Mouse (Mus musculus): ENCODE results near the gene Nubp2.
A peak's percentile ranks its signal among the peaks of the same experiment; 100 is the strongest.

Nubp2 gene

GRCm38 (mm10) chr17:24894061-24894994 is 8.2 kb upstream of the Nubp2 start:
- DNase-seq (ENCODE audit: low spot score), result no peak

GRCm38 (mm10) chr17:24893276-24893675 is 7.1 kb upstream of the Nubp2 start:
- no peak for DNase-seq (ENCODE audit: low spot score)

DNA sequence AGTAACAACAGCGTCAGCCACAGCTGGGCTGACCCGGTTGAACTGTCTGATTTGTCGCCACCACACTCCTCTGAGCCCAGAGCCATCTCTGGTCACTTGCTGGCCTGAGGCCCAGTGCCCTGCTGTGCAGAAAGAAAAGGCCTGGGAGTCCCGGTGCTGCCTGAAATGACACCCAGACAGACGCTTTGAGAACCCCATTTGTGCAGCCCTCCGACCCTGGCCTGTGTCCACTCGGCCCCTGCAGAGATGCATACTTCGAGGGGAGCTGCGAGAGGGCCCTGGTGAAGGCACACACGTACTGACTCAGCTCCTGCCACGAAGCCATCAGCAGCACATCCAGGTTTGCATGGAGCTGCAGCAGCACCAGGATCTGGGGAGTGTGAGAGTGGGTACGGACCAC is 6.6 kb upstream of the Nubp2 start:
- no peak for DNase-seq (ENCODE audit: low spot score)

DNA sequence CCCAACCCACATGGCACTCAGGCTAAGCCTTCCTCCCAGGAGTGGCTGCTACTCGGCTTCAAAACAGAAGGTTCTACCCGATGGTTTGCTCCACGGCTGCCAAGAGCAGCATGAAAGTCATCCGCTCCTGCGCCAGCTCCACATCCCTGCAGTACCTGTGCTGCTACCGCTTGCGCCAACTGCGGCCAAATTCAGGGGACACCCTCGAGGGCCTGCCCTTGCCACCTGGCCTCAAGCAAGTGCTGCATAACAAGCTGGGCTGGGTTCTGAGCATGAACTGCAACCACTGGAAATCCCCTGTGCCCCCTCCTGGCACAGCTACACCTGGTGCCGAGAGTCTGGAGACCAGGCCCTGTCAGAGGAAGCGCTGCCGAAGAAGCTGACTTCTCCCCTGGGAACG is 5.2 kb upstream of the Nubp2 start:
- no peak for DNase-seq (ENCODE audit: low spot score)

DNA sequence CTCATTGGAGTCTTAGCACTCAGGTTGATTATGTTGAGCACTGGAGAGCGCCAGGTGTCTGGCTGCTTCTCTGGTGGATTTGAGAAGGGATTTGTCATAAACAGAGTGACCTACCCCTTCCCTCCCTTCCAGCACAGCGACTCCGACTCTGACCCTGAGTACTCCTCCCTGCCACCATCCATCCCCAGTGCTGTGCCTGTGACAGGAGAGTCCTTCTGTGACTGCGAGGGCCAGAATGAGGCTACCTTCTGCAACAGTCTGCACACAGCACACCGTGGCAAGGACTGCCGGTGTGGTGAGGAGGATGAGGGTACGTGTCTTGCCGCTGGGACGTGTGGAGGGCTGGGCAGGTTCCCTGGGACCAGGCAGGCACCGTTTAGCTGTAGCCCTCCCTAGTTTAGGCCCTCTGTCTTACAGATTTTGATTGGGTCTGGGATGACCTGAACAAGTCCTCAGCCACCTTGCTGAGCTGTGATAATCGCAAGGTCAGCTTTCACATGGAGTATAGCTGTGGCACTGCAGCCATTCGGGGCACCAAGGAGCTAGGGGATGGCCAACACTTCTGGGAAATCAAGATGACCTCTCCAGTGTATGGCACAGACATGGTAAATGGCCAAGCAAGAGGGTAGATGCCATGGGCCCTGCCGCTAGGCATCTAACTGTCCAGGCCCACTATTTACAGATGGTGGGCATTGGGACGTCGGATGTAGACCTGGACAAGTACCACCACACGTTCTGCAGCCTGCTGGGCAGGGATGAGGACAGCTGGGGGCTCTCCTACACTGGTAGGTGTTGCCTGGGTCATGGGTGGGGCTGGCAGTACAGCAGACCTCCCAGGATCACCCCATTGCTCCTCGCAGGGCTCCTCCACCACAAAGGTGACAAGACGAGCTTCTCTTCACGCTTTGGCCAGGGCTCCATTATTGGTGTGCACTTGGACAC is 4.3 kb upstream of the Nubp2 start:
- no peak for DNase-seq (ENCODE audit: low spot score)

- no peak for DNase-seq (ENCODE audit: low spot score)
Observed at GRCm38 (mm10) chr17:24888862-24889261, 2.7 kb upstream of the Nubp2 start.

- DNase-seq (ENCODE audit: low spot score), result no peak
Observed at GRCm38 (mm10) chr17:24887291-24888080, 1.3 kb upstream of the Nubp2 start.

- DNase-seq (ENCODE audit: low spot score), result no peak
Observed at GRCm38 (mm10) chr17:24886932-24887271, 753 bp upstream of the Nubp2 start.

DNA sequence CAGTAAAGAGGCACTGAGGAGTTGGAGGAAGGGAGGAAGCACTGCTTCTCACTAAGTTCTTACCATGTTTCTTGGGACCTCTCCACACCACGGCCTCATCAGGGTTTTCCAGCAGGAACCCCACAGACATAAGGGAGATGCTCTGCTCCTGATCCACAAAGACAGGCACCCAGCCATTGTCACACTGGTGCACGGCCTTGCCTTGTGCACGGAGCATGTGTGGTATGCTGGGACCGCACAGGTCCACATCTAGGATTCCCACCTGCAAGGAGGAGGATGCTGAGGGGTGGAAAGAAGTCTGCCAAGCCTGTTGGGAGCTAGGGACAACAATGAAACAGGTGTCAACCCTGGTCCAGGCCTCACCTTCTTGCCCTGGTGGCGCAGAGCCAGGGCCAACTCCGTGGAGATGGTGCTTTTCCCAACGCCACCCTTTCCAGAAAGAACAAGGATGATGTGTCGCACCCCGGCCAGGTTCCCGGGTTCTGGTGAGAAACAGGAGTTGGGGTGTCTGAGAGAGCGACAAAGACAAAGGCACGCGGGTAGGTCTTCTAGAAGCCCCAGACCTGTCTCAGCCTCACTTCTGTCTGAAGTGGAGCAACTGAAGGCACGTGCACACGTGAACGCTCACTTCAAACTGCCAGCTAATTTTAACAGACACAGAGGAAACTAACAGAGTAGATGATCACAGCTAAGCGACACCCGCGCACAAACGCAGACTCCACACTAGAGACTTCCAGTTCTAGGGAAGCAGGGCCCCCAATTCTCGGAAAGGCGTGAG is 604 bp downstream of the Nubp2 start:
- no peak for DNase-seq (ENCODE audit: low spot score)

GRCm38 (mm10) chr17:24884391-24884790 is 1.8 kb downstream of the Nubp2 start:
- no peak for DNase-seq (ENCODE audit: low spot score)

DNA sequence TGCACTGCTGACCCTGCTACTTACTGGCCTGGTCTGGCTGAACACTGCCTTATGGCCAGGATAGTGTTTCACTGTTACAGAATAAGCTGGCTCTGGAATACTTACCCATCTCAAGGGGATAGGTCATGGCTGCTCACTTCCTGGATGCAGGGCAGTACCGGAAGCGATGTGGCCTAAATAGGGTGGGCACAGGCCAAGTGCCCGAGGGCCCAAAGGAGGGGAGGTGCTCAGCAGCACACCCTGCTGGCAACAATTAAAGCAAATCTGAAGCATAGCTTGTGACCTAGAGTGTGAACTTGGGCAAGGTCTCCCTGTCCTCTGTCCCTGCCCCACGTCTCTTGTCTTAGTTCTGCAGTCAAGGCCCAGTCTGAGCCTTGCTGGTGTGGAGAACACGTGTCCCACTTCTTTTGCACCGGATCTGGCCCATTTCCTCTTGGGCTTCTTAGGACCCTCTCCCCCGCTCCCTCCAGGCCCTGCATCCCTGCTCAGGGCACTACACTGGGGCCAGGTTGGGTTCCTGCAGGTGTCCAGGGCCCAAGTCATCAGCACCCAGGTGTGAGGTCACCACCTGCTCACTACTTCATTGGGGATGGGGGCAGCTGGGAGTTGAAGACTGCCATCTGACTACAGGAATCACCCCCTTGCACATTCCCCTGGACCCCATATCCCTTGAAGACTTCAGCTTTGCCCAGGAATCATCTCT is 4.3 kb downstream of the Nubp2 start:
- DNase-seq (ENCODE audit: low spot score), result peak; percentile 18

- no peak for DNase-seq (ENCODE audit: low spot score)
Observed at GRCm38 (mm10) chr17:24878531-24878930, 7.6 kb downstream of the Nubp2 start.

DNA sequence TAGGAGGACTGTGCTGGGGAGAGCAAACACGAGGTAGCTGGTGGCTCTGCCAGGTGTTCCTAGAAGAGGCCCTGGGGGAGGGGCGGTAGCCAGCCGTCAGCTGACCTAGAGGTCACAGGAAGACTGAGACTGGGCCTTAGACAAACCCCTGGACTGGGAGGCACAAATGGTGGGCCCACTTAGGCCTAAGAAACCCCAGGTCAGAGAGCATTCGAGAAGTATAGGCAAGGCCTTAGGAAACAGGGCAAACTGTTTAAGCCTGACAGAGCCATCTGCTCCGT is 8.1 kb downstream of the Nubp2 start:
- DNase-seq (ENCODE audit: low spot score), result no peak

DNA sequence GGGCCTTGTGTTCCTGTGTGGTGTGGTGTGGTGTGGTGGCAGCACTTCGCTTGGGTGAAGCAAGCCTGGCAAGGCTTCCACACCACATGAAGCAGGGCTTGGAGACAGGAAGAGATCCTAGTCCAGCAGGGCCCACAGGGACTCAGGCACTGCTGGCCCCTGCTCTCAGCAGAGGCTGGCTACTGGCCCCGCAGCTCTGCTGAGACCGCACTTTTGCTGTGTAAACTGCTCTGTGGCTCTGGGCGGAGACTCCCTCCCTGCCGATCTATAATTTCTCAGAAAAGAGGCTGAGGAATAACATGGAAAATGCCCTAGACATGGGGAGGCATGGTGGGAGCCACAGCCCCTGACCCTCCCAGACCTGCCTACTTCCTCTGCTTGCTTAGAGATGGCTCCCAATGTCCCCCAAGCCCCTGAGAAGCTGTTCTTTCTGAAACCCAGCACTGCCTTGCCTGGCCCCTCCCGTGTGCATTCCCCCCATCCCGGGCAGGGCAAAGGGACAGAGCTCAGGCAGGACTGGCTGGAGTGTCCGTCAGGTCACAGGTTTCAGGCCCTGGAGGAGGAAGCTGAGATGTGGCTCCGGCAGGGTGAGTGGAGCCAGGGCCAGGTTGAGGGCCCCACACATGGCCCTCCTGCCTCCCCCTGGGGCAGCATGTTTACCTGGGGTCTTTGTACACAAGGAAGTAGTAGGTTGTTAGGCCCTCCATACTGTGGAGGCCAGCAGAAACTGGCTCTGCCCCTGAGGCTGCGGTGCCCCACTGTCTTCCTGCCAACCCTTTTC is 8.6 kb downstream of the Nubp2 start:
- no peak for DNase-seq (ENCODE audit: low spot score)

GRCm38 (mm10) chr17:24874989-24875388 is 11.2 kb downstream of the Nubp2 start:
- DNase-seq (ENCODE audit: low spot score), result no peak

GRCm38 (mm10) chr17:24874405-24874745 is 11.8 kb downstream of the Nubp2 start:
- no peak for DNase-seq (ENCODE audit: low spot score)

- DNase-seq (ENCODE audit: low spot score), result no peak
Observed at GRCm38 (mm10) chr17:24873695-24874404, 12.3 kb downstream of the Nubp2 start.

- no peak for DNase-seq (ENCODE audit: low spot score)
Observed at GRCm38 (mm10) chr17:24867914-24868313, 18.2 kb downstream of the Nubp2 start.

DNA sequence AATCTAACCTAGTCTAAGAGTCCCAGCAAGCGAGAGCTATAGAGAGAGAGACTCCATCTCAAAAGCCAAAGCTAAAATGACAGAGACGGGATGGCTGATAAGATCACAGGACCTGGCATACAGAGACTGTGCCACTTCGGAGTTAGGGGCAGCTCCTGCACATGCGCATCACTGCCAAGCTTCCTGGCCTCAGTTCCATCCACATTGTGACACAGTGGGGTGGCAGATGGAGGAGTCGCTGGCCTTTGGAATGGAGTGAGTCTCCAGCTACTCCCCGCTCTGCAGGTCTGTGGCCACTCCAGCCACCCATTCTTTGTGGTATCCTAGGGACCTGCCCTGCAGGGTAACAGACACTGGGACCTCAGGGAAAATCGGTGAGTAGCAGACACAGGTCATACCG is 20.4 kb downstream of the Nubp2 start, which contains the start of gene Igfals:
Gene Igfals (plus strand): TSS at position 222 of the 400 bp plus-strand sequence.
- no peak for DNase-seq (ENCODE audit: low spot score)

- DNase-seq (ENCODE audit: low spot score), result no peak
Observed at GRCm38 (mm10) chr17:24861785-24862184, 24.4 kb downstream of the Nubp2 start.
